Mouse (Mus musculus) cerebellum, postnatal 4 days (tissue): ENCODE results near the gene Unc5a.
A peak's percentile ranks its signal among the peaks of the same experiment; 100 is the strongest.

ENCODE experiments used
- DNase-seq, 2 experiments: peaks; one replicate each; pipeline ENCODE4 v3.0.0; 2022; ENCODE audit warnings: low spot score in 2 of 2, mixed read lengths in 1 of 2

The Unc5a gene

GRCm38 (mm10) chr13:54955695-54956471 lies 6.7 kb downstream of the Unc5a start:
- peak in 1 of 2 experiments; percentile 52 for DNase-seq

- no peak for DNase-seq
These were observed 8.1 kb downstream of the Unc5a start for GRCm38 (mm10) chr13:54957281-54957680.

GRCm38 (mm10) chr13:54959059-54959701 lies 10.0 kb downstream of the Unc5a start:
- DNase-seq = peak in 1 of 2 experiments; percentile 50

GRCm38 (mm10) chr13:54959842-54960241 lies 10.6 kb downstream of the Unc5a start:
- DNase-seq = no peak

GRCm38 (mm10) chr13:54960491-54960890 lies 11.3 kb downstream of the Unc5a start:
- DNase-seq = no peak

GRCm38 (mm10) chr13:54965256-54965655 lies 16.0 kb downstream of the Unc5a start:
- DNase-seq = no peak

- no peak for DNase-seq
These were observed 18.3 kb downstream of the Unc5a start for GRCm38 (mm10) chr13:54967501-54967900.

GRCm38 (mm10) chr13:54968636-54969035 lies 19.4 kb downstream of the Unc5a start:
- DNase-seq = no peak

- DNase-seq = no peak
These were observed 20.3 kb downstream of the Unc5a start for GRCm38 (mm10) chr13:54969513-54969912.

GRCm38 (mm10) chr13:54970521-54971247 lies 21.5 kb downstream of the Unc5a start:
- no peak for DNase-seq

GRCm38 (mm10) chr13:54975546-54975945 lies 26.3 kb downstream of the Unc5a start:
- DNase-seq = no peak

- no peak for DNase-seq
These were observed 29.6 kb downstream of the Unc5a start for GRCm38 (mm10) chr13:54978804-54979203.

GRCm38 (mm10) chr13:54980957-54981356 lies 31.7 kb downstream of the Unc5a start:
- no peak for DNase-seq

- DNase-seq = no peak
These were observed 33.8 kb downstream of the Unc5a start for GRCm38 (mm10) chr13:54983001-54983400.

- no peak for DNase-seq
These were observed 34.4 kb downstream of the Unc5a start for GRCm38 (mm10) chr13:54983614-54984013.

GRCm38 (mm10) chr13:54987405-54987804 lies 38.2 kb downstream of the Unc5a start:
- DNase-seq = no peak

GRCm38 (mm10) chr13:54988181-54988760 lies 39.1 kb downstream of the Unc5a start:
- DNase-seq = no peak

- DNase-seq = no peak
These were observed 43.0 kb downstream of the Unc5a start for GRCm38 (mm10) chr13:54992215-54992614.

- DNase-seq = no peak
These were observed 45.4 kb downstream of the Unc5a start for GRCm38 (mm10) chr13:54994576-54994975.

- DNase-seq = no peak
These were observed 46.0 kb downstream of the Unc5a start for GRCm38 (mm10) chr13:54995161-54995560.

GRCm38 (mm10) chr13:54997568-54997967 lies 48.4 kb downstream of the Unc5a start:
- no peak for DNase-seq

- DNase-seq = no peak
These were observed 51.2 kb downstream of the Unc5a start for GRCm38 (mm10) chr13:55000433-55000832.
